Mouse (Mus musculus) kidney, adult 18-20 months (tissue): ENCODE measurements at regions not wholly inside any gene's neighbourhood (a gene's known extent, or its start where the extent isn't known, plus 50 kb on each side); places are given as distances from the start of the nearest gene placed in this dataset.
"Not testable (repeated sequence)": the region's sequence is repeated elsewhere in the genome, so short reads cannot be mapped to it uniquely, and the experiment has no call there.

ENCODE experiments used
- DNase-seq: peaks from one replicate; pipeline ENCODE4 v3.0.0; 2021

DNA sequence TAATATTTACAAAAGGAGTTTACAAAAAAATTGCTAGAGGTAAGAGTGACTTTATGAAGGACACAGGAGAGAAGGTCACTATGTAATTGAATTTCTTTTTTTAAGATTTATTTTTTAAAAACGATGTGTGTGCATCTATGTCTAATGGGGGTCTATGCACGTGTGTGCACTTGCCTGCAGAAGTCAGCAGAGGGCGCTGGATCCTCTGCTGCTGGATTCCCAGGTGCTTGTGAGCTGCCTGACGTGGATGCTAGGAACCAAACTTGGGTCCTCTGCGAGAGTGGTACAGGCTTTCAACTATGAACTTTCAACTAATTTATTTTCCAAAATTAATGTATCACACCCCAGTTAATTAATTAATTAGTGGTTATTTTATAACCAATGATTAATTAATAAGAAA lies 85.0 kb downstream of the Glrx3 start:
- DNase-seq = no peak

DNA sequence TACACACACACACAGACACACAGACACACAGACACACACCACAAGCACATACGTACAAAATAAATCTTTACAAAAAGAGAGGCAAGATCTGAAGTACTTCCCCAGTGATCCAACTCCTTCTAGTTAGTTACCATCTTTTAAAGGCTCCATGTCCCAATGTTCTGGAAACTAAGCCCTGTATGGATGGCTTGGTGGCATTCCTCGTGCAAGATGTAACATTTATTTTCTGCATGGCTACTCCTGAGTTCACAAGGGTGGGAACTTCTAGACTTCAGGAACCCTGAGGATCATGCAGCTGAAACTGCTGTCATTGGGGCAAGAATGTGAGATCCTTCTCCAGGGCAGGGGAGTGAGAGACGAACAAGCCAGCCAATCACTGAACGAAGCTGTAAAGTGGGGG lies 96.1 kb downstream of the Glrx3 start:
- DNase-seq = no peak

DNA sequence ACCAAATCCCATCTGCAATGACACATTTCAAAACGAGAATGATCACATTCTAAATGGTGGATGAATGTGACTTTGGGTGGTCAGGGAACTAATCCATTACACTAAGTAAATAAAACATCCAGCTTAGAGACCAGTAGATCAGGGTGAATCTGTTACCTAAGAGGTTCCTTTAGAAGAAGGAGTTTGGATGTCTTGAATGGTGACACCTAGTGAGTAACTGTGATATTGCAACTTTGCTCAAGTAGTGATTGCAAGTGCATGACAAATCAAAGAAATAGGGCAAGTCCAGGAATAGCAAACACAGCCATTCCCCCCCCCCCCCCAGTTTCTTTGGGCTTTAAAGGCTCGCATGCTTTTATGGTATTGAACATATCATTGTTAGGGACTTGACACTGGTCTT lies 112.6 kb downstream of the Glrx3 start:
- no peak for DNase-seq

- peak; percentile 17 for DNase-seq
Measured at GRCm38 (mm10) chr7:137552551-137553198, 115.3 kb downstream of the Glrx3 start.

- no peak for DNase-seq
Measured at GRCm38 (mm10) chr7:137555481-137555880, 118.1 kb downstream of the Glrx3 start.

GRCm38 (mm10) chr7:137557439-137557838 lies 120.0 kb downstream of the Glrx3 start:
- no peak for DNase-seq

DNA sequence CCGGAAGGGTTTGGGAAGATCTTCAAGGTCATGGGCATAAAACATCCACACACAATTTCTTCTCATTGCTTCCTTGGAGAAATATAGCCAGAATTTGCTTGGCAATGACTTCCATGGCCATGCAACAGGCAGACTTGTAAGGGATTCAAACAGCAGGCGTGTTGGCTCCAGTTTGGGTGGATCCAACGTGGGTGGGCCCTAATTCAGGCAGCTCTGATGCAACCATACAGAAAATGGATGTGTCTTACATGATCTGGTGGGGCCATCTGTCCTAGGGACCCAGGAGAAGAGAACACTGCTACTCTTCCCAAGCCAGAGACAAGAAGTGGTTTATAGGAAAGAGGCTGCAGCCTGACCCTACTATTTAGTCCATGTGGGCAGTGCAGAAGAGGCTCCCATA lies 121.5 kb downstream of the Glrx3 start:
- DNase-seq = no peak

DNA sequence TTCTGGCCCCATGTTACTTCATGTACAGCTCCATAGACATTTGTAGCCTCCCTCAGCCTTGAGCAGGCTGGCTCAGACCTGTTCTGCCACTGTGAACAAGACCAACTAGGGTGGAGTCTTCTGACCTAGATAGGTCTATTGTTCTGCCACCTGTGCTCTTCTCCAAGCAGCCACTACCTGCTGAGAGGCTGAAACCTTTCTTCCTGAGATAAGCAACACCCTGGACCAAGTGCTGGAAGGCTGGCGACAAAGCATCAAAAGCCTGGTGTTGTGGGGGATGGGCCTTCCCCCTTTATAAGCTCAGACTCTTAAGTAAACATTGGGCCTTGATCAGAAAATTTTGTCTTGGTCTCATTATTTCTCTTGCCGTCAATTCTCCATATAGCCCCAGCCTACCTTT lies 132.8 kb downstream of the Glrx3 start:
- DNase-seq = no peak

- DNase-seq = no peak
Measured at GRCm38 (mm10) chr7:137575491-137575890, 138.1 kb downstream of the Glrx3 start.

DNA sequence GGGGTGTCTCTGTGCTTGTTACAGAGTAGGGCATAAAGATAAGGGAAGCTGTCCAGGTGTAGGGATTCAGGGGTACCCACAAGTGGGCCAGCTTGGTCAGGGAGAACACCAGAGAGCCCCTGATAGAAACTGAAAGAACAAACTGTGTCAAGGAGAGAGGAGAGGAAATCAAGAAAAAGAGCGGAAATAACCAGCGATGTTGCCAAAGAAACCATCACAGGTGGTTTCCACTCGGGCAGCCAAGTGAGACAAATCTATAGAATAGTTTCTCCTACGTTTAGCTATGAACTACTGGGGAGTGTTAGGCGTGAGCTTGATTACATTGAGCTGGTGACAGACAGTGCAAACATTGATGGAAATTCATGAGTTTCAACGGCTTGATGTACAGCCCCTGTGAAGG lies 138.8 kb downstream of the Glrx3 start:
- DNase-seq = no peak

- no peak for DNase-seq
Measured at GRCm38 (mm10) chr7:137583556-137583955, 146.1 kb downstream of the Glrx3 start.

DNA sequence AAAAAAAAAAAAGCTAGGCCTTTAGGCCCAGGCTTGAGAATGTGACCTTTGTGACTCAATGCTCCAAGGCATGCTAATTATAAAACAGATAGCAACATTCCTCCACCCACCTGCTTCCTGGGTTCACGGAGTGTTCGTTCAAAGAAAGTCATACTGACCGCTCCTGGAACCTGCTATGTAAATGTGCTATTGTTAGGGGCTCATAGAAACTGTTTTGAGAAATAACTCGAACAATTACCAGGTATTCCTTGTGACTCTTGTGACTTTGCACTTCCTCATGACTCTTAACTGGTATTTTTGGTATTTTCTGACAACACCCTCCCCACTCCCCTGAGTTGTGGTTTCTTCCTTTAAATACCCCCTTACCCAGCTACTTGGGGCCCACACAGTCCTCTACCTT lies 147.5 kb downstream of the Glrx3 start:
- DNase-seq = not testable (repeated sequence)

DNA sequence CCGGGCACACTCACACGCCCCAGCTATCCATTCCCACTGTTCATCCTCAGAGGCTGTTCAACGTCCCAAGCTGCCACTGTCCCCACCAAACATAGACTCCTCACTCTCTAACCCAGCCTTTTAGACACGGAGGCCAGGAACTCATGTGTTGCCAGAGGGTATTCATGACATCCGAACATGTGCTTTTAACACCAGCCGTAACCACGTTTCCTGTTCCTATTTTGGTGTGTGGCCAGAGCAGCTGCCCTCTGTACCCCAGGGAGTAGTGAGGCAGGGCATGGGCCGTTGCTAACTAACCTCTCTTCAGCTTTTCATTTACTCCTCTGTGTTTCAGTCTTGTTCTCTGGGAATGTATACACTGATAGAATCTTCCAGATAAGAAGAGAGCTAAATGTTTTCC lies 156.2 kb downstream of the Glrx3 start:
- DNase-seq = no peak

DNA sequence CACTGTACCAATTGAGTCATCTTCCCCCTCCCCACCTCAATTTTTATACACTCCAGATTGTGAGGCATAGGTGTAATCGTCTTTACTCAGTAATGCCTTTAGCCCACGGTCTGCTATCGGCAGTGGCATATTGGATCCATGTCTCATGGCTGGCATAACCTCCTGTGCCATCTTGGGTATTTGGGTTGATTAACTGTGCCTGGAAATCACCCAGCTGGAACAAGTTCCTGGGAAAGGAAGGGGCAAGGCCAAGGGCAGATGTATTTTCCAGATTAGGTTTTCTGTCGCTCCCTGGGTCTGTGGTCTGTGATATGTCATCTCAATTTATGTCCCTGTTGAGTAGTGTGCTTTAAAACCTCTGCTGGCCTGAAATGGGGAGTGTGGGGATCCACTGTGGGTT lies 158.2 kb downstream of the Glrx3 start:
- DNase-seq = no peak

DNA sequence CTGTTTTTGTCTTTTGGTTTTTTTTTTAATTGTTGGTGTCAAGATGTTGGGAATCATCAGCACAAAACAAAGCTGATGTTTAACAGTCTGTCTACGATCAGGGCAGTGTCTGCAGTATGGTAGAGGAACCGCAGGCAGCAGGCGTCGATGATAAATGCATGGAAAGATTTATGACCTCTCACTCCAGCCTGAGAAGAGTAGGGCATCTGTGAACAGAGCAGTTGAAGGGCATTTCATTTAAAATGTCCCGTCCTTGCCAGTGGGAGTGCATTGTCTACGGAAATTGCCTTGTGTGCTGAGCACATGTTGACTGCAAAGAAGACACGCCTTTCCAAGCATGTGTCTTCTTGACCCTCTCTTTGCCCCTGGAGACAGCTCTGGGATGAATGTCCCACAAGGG lies 158.7 kb downstream of the Glrx3 start:
- DNase-seq = no peak

DNA sequence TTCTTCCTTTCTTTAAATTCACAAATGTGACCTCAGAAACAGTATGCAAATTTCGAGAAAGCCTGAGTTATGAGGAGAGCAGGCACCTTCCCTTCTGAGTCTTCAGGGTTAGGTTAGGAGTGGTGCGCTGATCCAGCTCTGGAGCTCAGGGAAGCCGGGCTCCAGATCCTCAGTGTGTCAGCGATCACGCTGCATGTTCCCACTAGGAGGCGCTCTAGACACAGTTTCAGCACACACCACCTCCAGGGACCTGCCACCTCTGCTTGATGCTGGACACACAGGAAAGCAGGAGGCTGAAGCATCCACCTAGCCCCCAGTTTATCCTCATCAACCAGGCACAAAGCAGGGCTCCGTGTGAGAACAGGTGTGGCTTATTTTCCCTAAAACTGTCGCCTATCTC lies 165.6 kb downstream of the Glrx3 start:
- peak; percentile 64 for DNase-seq

- no peak for DNase-seq
Measured at GRCm38 (mm10) chr7:137609752-137610151, 172.3 kb downstream of the Glrx3 start.

- DNase-seq = no peak
Measured at GRCm38 (mm10) chr7:137611363-137611762, 173.9 kb downstream of the Glrx3 start.

DNA sequence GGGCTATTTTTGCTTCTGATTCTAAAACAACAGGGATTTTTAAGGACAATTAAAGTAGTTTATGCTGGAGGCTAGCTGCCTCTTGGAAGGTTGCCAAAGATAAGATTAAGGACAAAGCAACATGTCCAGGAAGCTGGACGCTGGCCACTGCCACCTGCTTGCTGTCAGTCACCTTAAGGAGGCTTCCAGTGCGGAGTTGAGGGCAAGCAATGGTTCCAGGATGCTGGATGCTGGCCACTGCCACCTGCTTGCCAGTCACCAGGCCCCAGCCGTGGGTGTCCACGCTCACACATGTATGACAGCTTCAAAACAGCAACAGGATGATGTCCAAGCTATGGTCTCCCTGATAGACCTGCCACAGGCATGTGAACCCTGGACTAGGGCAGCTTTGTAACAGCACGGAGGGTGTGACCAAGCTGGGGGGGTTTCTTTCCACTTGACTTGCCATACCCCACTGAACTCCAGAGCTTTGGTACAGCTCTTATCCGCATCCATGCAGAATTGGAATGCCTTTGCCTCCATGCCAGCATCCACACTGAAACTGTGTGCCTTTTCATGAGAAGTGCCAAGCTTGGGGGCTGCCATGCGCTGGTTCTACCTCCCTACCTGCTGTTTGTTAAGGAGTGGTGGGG lies 174.6 kb downstream of the Glrx3 start:
- no peak for DNase-seq

GRCm38 (mm10) chr7:137618406-137619133 lies 181.2 kb downstream of the Glrx3 start:
- no peak for DNase-seq

GRCm38 (mm10) chr7:137619286-137619789 lies 181.9 kb downstream of the Glrx3 start:
- DNase-seq = no peak

- no peak for DNase-seq
Measured at GRCm38 (mm10) chr7:137628266-137628665, 190.9 kb downstream of the Glrx3 start.

- DNase-seq = no peak
Measured at GRCm38 (mm10) chr7:137629540-137629939, 192.1 kb downstream of the Glrx3 start.

DNA sequence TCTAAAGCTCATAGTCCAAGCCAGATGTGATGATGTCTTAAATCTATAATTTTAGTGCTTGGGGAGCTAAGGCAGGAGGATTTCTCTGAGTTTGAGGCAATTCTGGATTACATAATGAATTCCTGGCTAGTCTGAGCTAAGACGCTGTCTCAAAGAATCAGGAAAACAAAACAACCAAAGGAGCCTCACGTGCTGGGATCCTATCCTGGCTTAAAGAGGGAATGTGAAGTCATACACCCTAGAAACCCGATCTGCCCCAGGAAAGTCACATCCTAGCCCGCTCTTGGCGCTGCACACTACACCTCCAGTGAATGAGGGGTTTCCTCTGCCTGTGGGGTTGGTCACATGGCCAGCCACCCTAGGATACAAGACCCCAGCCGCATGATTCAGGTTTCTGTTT lies 211.2 kb downstream of the Glrx3 start:
- no peak for DNase-seq
